Mouse (Mus musculus): ENCODE data around the gene Dusp1. TPM values are rescaled to one million over a fixed set of nuclear protein-coding genes. Genes with fewer than 3 reads are reported as not detected.

The Dusp1 gene
- polyA plus RNA-seq, 1 experiment from 2014 or later: 26.1 TPM

GRCm38 (mm10) chr17:26494642-26495468 lies 67.1 kb downstream of the Dusp1 start:
- Histone ChIP-seq H3K4me1 (no peaks in the 10 kb centered on the region), H3K27me3 (ENCODE audit: low read depth, poor library complexity, severe bottlenecking) (no peaks in the 10 kb centered on the region), H3K4me3 (no peak overlapping the region), H3K36me3 (no peaks in the 10 kb centered on the region), H3K27ac (no peak overlapping the region), H3K9me3 (replicated peaks) (peaks cover 9% of the 10 kb centered on the region; the same call in 1 of the 2 replicates)
- WGBS: 87% methylated on average over 4 of the region's 4 CpGs
- no peak for DNase-seq (ENCODE audit: low spot score)

DNA sequence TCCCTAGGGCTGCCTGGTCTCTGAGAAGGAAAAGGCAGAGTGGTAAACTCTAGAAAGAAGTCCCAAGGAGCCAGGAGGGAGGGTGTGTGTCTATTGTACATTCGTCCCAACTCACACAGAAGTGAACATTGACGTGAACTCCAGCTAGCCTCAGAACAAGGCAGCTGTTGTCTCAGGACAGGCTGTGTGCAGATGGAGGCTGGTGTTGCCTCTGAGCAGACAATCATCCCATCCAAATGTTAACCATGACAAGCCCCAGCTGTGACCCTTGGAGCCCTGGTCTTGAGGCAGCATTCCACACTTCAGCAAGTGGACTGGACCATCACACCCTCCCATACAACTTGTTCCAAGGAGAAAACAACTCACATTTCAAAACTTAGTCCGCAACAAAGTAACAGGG lies 69.7 kb downstream of the Dusp1 start:
- Histone ChIP-seq H3K4me1 (no peaks in the 10 kb centered on the region), H3K9me3 (replicated peaks) (peaks cover 9% of the 10 kb centered on the region; the same call in 1 of the 2 replicates), H3K27ac (no peak overlapping the region), H3K27me3 (ENCODE audit: low read depth, poor library complexity, severe bottlenecking) (no peaks in the 10 kb centered on the region), H3K4me3 (no peak overlapping the region), H3K36me3 (no peaks in the 10 kb centered on the region)
- DNase-seq (ENCODE audit: low spot score): no peak
- WGBS: 96% methylated on average over 3 of the region's 3 CpGs

- no peaks in the 10 kb centered on the region for H3K4me1 ChIP-seq
- no peak for DNase-seq (ENCODE audit: low spot score)
- no peaks in the 10 kb centered on the region for H3K36me3 ChIP-seq
- H3K27me3 ChIP-seq (ENCODE audit: low read depth, poor library complexity, severe bottlenecking): no peaks in the 10 kb centered on the region
- H3K9me3 ChIP-seq (replicated peaks): peaks cover 9% of the 10 kb centered on the region; the same call in 1 of the 2 replicates
- no peak overlapping the region for H3K27ac ChIP-seq
- WGBS: 77% methylated on average over 2 of the region's 2 CpGs
- no peak overlapping the region for H3K4me3 ChIP-seq
Measured at GRCm38 (mm10) chr17:26490910-26491309, 71.0 kb downstream of the Dusp1 start.

DNA sequence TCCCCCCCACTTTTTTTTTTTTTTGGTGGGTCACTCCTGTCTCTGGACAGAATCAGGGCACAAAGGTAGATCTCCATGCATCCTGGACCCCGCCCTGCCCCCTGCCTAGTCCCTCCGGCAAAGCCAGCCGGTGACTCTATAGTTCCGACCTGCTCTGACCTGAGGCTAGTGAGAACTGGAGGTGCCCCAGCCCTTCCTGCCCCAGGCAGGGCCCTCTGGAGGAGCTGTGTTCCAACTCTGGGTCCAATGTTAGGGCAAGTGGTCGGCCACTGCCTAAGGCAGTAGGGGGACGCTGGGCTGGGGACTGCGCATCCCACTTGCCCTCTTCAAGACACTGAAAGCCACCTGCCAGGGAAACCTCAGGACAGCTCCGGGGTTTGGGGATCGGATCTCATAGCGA lies 71.9 kb downstream of the Dusp1 start:
- H3K36me3 ChIP-seq: no peaks in the 10 kb centered on the region
- no peaks in the 10 kb centered on the region for H3K27me3 ChIP-seq (ENCODE audit: low read depth, poor library complexity, severe bottlenecking)
- no peaks in the 10 kb centered on the region for H3K4me1 ChIP-seq
- no peak overlapping the region for H3K27ac ChIP-seq
- no peak overlapping the region for H3K4me3 ChIP-seq
- 92% methylated on average over 10 of the region's 10 CpGs for WGBS
- no peak for DNase-seq (ENCODE audit: low spot score)
- peaks cover 9% of the 10 kb centered on the region; the same call in 1 of the 2 replicates for H3K9me3 ChIP-seq (replicated peaks)

DNA sequence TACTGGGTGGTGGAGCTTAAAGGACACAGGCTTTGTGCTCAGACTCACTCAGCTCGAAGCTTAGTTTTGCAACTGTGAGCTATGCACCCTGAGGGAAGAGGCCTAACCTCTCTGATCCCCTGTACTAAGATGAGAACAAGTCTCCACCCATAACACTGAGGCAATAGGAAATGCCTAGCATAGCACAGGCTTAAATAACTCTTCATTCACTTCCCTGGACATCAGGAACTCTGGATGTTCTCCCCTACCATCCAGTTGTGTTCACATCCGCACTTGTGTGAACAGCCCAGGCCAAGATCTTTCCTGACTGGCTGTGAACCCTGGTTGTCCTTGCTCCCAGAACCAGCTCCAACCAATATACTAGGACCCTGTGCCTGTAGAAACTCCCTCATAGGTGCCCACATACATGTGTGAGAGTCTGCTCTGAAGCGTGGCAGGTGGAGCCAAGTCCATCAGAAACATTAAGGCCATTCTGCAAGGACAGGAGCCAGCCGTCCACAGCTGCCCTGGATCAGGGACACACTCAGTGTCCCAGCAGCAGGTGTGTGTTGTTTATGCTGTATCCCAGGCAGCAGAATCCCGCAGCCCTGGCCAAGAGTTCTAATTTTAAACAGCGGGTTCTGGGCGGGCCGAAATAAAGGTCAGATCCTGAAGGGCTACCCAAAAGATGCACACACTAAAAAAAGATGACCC lies 73.1 kb downstream of the Dusp1 start:
- Histone ChIP-seq H3K9me3 (replicated peaks) (peaks cover 9% of the 10 kb centered on the region; the same call in 1 of the 2 replicates), H3K4me1 (no peaks in the 10 kb centered on the region), H3K27ac (no peak overlapping the region), H3K36me3 (no peaks in the 10 kb centered on the region), H3K27me3 (ENCODE audit: low read depth, poor library complexity, severe bottlenecking) (no peaks in the 10 kb centered on the region), H3K4me3 (no peak overlapping the region)
- no peak for DNase-seq (ENCODE audit: low spot score)
- WGBS: 87% methylated on average over 8 of the region's 8 CpGs

DNA sequence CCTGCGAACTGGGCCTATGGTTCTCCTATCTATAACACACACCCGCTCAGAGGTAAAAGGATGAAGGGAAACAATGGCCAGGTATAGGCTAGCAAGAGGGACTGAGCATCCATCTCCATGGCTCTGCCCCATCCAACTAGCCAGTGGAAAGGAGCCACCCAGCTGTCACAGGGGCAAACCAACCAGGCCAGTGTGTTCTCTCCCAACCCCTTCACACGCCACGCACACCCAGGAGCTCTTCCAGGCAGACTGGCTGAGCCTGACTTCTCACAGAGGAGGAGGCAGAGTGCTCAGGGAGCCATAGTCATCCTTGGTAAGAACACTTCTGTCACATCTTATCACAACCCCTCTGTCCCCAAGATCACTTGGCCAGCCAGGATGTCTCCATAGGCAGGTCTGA lies 74.0 kb downstream of the Dusp1 start:
- Histone ChIP-seq H3K9me3 (replicated peaks) (peaks cover 2% of the 10 kb centered on the region; the same call in 1 of the 2 replicates), H3K27ac (no peak overlapping the region), H3K27me3 (ENCODE audit: low read depth, poor library complexity, severe bottlenecking) (no peaks in the 10 kb centered on the region), H3K36me3 (no peaks in the 10 kb centered on the region), H3K4me1 (no peaks in the 10 kb centered on the region), H3K4me3 (no peak overlapping the region)
- DNase-seq (ENCODE audit: low spot score): no peak
- WGBS: 90% methylated on average over 4 of the region's 4 CpGs

DNA sequence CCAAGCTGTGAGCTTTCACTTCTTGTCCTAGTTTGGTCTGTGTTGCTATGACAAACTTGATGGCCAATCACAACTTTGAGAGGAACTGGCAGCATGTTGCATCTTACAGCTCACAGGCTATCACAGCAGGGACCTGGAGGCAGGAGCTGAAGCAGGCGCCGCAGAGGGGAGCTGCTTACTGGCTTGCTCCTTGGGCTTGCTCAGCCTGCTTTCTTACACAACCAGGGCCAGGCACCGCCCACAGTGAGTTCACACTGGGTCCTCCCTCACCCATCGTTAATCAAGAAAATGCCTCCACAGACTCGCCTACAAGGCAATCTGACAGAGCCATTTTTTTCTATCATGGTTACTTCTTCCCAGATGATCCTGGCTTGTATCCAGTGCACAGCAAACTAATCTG lies 74.7 kb downstream of the Dusp1 start:
- Histone ChIP-seq H3K36me3 (no peaks in the 10 kb centered on the region), H3K4me3 (no peak overlapping the region), H3K27me3 (ENCODE audit: low read depth, poor library complexity, severe bottlenecking) (no peaks in the 10 kb centered on the region), H3K4me1 (no peaks in the 10 kb centered on the region), H3K9me3 (replicated peaks) (no peaks in the 10 kb centered on the region), H3K27ac (no peak overlapping the region)
- 67% methylated on average over 5 of the region's 5 CpGs for WGBS
- no peak for DNase-seq (ENCODE audit: low spot score)

- Histone ChIP-seq H3K27me3 (ENCODE audit: low read depth, poor library complexity, severe bottlenecking) (no peaks in the 10 kb centered on the region), H3K4me3 (no peak overlapping the region), H3K4me1 (no peaks in the 10 kb centered on the region), H3K9me3 (replicated peaks) (no peaks in the 10 kb centered on the region), H3K36me3 (no peaks in the 10 kb centered on the region), H3K27ac (no peak overlapping the region)
- no peak for DNase-seq (ENCODE audit: low spot score)
- 87% methylated on average over 14 of the region's 14 CpGs for WGBS
Measured at GRCm38 (mm10) chr17:26484626-26485421, 77.1 kb downstream of the Dusp1 start.

DNA sequence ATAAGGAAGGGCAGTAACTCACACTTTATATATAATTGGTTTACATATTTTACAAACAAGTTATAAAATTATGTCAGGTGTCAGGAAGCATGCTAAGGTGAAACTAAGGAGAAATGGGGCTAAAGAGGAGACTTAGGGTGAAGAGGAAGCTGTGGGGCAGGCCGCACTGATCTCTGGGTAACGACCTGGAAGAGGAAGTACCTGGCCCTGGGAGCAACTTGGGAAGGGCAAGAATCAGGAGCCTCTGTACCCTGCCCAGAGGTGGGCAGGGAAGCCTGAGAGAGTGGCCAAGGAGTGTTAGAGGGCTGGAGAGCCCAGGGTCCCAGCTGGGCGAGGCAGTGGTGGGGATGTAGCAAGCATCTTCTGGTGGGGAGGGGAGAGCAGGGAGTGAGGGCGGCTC lies 81.0 kb downstream of the Dusp1 start:
- Histone ChIP-seq H3K27me3 (ENCODE audit: low read depth, poor library complexity, severe bottlenecking) (no peaks in the 10 kb centered on the region), H3K36me3 (no peaks in the 10 kb centered on the region), H3K9me3 (replicated peaks) (no peaks in the 10 kb centered on the region), H3K4me3 (no peak overlapping the region), H3K27ac (peak overlapping the region; percentile 50; the same call in 1 of the 2 replicates), H3K4me1 (peaks cover 26% of the 10 kb centered on the region)
- DNase-seq (ENCODE audit: low spot score): no peak
- 82% methylated on average over 4 of the region's 4 CpGs for WGBS

- H3K27ac ChIP-seq: no peak overlapping the region; the same call in 1 of the 2 replicates
- no peaks in the 10 kb centered on the region for H3K27me3 ChIP-seq (ENCODE audit: low read depth, poor library complexity, severe bottlenecking)
- 83% methylated on average over 6 of the region's 6 CpGs for WGBS
- H3K4me3 ChIP-seq: no peak overlapping the region
- H3K9me3 ChIP-seq (replicated peaks): no peaks in the 10 kb centered on the region
- no peaks in the 10 kb centered on the region for H3K36me3 ChIP-seq
- H3K4me1 ChIP-seq: peaks cover 26% of the 10 kb centered on the region
- DNase-seq (ENCODE audit: low spot score): no peak
Measured at GRCm38 (mm10) chr17:26479619-26480018, 82.3 kb downstream of the Dusp1 start.

DNA sequence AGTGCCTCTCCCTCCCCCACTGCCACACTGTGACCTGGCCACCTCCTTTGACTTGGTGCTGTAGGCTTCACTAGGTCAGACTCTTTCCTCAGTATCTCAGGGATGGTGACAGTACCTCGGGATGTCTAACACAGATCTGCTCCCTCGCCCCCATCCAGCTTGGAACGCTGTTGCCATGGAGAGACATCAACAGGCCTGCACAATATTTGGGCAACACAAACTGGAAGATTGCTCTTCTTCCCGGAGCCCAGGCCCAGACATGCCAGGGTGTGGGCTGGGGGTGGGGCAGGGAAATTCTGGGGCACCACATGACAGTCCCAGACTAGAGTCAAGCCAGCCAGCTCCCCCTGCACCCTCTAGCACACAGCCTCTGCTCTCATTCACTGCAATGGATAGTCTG lies 83.3 kb downstream of the Dusp1 start:
- DNase-seq (ENCODE audit: low spot score): no peak
- 81% methylated on average over 4 of the region's 4 CpGs for WGBS
- Histone ChIP-seq H3K4me1 (peaks cover 26% of the 10 kb centered on the region), H3K27ac (peak overlapping the region; percentile 50; the same call in 1 of the 2 replicates), H3K9me3 (replicated peaks) (no peaks in the 10 kb centered on the region), H3K4me3 (no peak overlapping the region), H3K36me3 (no peaks in the 10 kb centered on the region), H3K27me3 (ENCODE audit: low read depth, poor library complexity, severe bottlenecking) (no peaks in the 10 kb centered on the region)

DNA sequence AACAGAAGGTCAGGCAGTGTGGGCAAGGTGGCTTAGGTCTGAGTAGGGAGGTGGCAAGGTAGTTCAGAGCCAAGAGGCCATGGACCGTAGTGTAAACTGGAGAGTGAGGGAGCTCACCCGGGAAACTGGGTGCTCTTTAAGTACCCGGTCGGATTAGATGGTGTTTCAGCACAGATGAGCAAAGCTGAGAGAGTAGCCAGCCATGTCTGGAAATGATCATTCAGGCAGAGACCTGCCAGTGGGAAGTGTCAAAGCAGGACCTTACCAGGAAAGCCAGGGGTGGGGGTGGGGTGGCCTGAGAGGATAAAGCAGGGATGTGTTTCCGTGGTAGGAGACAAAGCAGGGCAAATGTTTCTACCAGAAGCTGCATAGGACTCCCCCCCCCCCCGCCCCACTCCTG lies 85.1 kb downstream of the Dusp1 start:
- peak overlapping the region; percentile 61; the same call in 1 of the 2 replicates for H3K27ac ChIP-seq
- H3K4me1 ChIP-seq: peaks cover 26% of the 10 kb centered on the region
- no peak overlapping the region for H3K4me3 ChIP-seq
- DNase-seq (ENCODE audit: low spot score): no peak
- H3K36me3 ChIP-seq: no peaks in the 10 kb centered on the region
- no peaks in the 10 kb centered on the region for H3K9me3 ChIP-seq (replicated peaks)
- 31% methylated on average over 6 of the region's 6 CpGs for WGBS
- H3K27me3 ChIP-seq (ENCODE audit: low read depth, poor library complexity, severe bottlenecking): no peaks in the 10 kb centered on the region
